Mouse (Mus musculus) lung, postnatal 0 days (tissue): Measurements from ENCODE around the gene Scn1b. TPM values are rescaled to one million over a fixed set of nuclear protein-coding genes. Genes with fewer than 3 reads are reported as not detected.
A peak's percentile ranks its signal among the peaks of the same experiment; 100 is the strongest.

Experiments used
- ATAC-seq: fragments of 200-750 bp; cut with Nextera tagmentation; 2 replicates; pipeline ENCODE4 v1.8.0; 2017; ENCODE audit warnings: moderate library complexity
- DNase-seq: peaks from one replicate; pipeline ENCODE4 v3.0.0-alpha.2; 2016; ENCODE audit warnings: low spot score
- H3K27ac ChIP-seq: fragments of 300-500 bp; sonication (generic); 2 replicates; pipeline ENCODE4 v1.5.1; 2014; ENCODE audit warnings: antibody characterized with exemption, mild to moderate bottlenecking, low read length, mixed read lengths
- H3K27me3 ChIP-seq: fragments of 300-500 bp; sonication (generic); replicated peaks from 2 replicates; pipeline ENCODE4 v1.6.1; 2014; ENCODE audit warnings: low read length, mixed read lengths; ENCODE audit not compliant: insufficient read depth
- H3K36me3 ChIP-seq: fragments of 300-500 bp; sonication (generic); 2 replicates; pipeline ENCODE4 v1.6.1; 2014; ENCODE audit warnings: low read length, mixed read lengths; ENCODE audit not compliant: insufficient read depth
- H3K4me1 ChIP-seq: fragments of 300-500 bp; sonication (generic); 2 replicates; pipeline ENCODE4 v1.6.1; 2014; ENCODE audit warnings: antibody characterized with exemption, low read depth, low read length, mixed read lengths; ENCODE audit not compliant: insufficient read depth
- H3K4me2 ChIP-seq: fragments of 300-500 bp; sonication (generic); replicated peaks from 2 replicates; pipeline ENCODE4 v1.6.1; 2014; ENCODE audit warnings: low read depth, mild to moderate bottlenecking, low read length, moderate library complexity, mixed read lengths
- H3K4me3 ChIP-seq: fragments of 300-500 bp; sonication (generic); 2 replicates; pipeline ENCODE4 v1.5.1; 2014; ENCODE audit warnings: low read depth, low read length
- H3K9ac ChIP-seq: fragments of 300-500 bp; sonication (generic); replicated peaks from 2 replicates; pipeline ENCODE4 v1.6.1; 2014; ENCODE audit warnings: low read depth, mild to moderate bottlenecking
- H3K9me3 ChIP-seq: fragments of 300-500 bp; sonication (generic); 2 replicates; pipeline ENCODE4 v1.6.1; 2016; ENCODE audit warnings: low read length, mixed read lengths
- CTCF ChIP-seq: IDR thresholded peaks from 2 replicates; pipeline ENCODE4 v1.5.1; 2016; ENCODE audit warnings: antibody characterized with exemption, mild to moderate bottlenecking
- EP300 ChIP-seq: IDR thresholded peaks from 2 replicates; pipeline ENCODE4 v1.6.1; 2016; ENCODE audit warnings: antibody characterized with exemption, mild to moderate bottlenecking, control low read depth
- WGBS: fragments of 180-500 bp; shearing (Covaris S2); extraction: QIAGEN DNeasy Blood & Tissue Kit; methylation state at CpG from one replicate; pipeline ENCODE4 v1.1.7; 2014; 5-methylcytosine and 5-hydroxymethylcytosine counted together
- polyA plus RNA-seq: library from polyadenylated mRNA; unstranded; fragments of >200 nt; fragmentation: Nextera tagmentation; extraction: Ambion mirVana; gene quantifications from 2 replicates; pipeline ENCODE4 v1.2.1, GENCODE M21; 2015

Scn1b gene
- polyA plus RNA-seq, 1 experiment from 2014 or later: 4.9 TPM

- H3K9ac ChIP-seq: no peak overlapping the region
- peaks cover 4% of the 10 kb centered on the region; the same call in 1 of the 2 replicates for H3K4me1 ChIP-seq
- H3K4me3 ChIP-seq: no peak overlapping the region
- H3K27ac ChIP-seq: no peak overlapping the region
- no peak overlapping the region for H3K4me2 ChIP-seq
- WGBS: 62% methylated on average over 3 of the region's 3 CpGs
- no peaks in the 10 kb centered on the region for H3K36me3 ChIP-seq
- no peaks in the 10 kb centered on the region for H3K9me3 ChIP-seq
- no peaks in the 10 kb centered on the region for H3K27me3 ChIP-seq
- DNase-seq: no peak
- ATAC-seq: no peak
- TF ChIP-seq EP300 (no peak), CTCF (no peak)
Observed at GRCm38 (mm10) chr7:31080611-31081010, 46.2 kb downstream of the Scn1b start.

- H3K4me1 ChIP-seq: no peaks in the 10 kb centered on the region; the same call in 1 of the 2 replicates
- no peak overlapping the region for H3K27ac ChIP-seq
- no peaks in the 10 kb centered on the region for H3K36me3 ChIP-seq
- H3K27me3 ChIP-seq: no peaks in the 10 kb centered on the region
- H3K9me3 ChIP-seq: no peaks in the 10 kb centered on the region
- no peak for DNase-seq
- WGBS: 87% methylated on average over 8 of the region's 8 CpGs
- no peak overlapping the region for H3K4me2 ChIP-seq
- no peak overlapping the region for H3K4me3 ChIP-seq
- no peak overlapping the region for H3K9ac ChIP-seq
- no peak for ATAC-seq
- TF ChIP-seq CTCF: no peak
- no peak for TF ChIP-seq EP300
Observed at GRCm38 (mm10) chr7:31079670-31080069, 47.1 kb downstream of the Scn1b start.

GRCm38 (mm10) chr7:31077885-31078445 lies 48.8 kb downstream of the Scn1b start:
- no peak overlapping the region for H3K4me2 ChIP-seq
- WGBS: 31% methylated on average over 5 of the region's 5 CpGs
- no peaks in the 10 kb centered on the region for H3K36me3 ChIP-seq
- H3K9me3 ChIP-seq: no peaks in the 10 kb centered on the region
- TF ChIP-seq CTCF (peak; percentile 92), EP300 (no peak)
- H3K9ac ChIP-seq: no peak overlapping the region
- no peaks in the 10 kb centered on the region for H3K27me3 ChIP-seq
- ATAC-seq: peak; percentile 37; the same call in 1 of the 2 replicates
- no peaks in the 10 kb centered on the region for H3K4me1 ChIP-seq
- DNase-seq: peak; percentile 81
- no peak overlapping the region for H3K4me3 ChIP-seq
- no peak overlapping the region for H3K27ac ChIP-seq

DNA sequence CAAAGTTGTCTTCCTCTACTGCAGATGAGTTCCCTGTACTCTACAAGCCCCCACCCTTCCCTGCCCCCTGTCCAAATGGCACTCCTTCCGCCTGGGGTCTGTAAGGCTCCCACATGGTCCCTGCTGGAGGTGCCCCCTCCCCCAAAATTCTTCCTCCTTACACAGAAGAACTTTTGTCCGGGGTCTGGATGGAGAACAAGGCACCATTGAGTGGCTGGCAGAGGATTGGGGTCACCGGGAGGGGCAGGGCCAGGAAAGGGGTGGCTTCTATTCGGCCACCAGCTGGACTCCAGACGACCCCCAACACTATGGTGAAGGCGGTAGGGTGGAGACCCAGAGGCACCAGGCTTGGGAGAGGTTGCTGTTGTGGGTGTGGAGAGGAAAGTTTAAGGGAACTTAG lies 49.3 kb downstream of the Scn1b start:
- no peak for TF ChIP-seq EP300
- no peak for TF ChIP-seq CTCF
- no peaks in the 10 kb centered on the region for H3K36me3 ChIP-seq
- no peak overlapping the region for H3K9ac ChIP-seq
- DNase-seq (no peak), ATAC-seq (no peak)
- no peaks in the 10 kb centered on the region for H3K4me1 ChIP-seq
- no peak overlapping the region for H3K27ac ChIP-seq
- no peak overlapping the region for H3K4me2 ChIP-seq
- no peak overlapping the region for H3K4me3 ChIP-seq
- H3K27me3 ChIP-seq: no peaks in the 10 kb centered on the region
- WGBS: 47% methylated on average over 6 of the region's 6 CpGs
- no peaks in the 10 kb centered on the region for H3K9me3 ChIP-seq

DNA sequence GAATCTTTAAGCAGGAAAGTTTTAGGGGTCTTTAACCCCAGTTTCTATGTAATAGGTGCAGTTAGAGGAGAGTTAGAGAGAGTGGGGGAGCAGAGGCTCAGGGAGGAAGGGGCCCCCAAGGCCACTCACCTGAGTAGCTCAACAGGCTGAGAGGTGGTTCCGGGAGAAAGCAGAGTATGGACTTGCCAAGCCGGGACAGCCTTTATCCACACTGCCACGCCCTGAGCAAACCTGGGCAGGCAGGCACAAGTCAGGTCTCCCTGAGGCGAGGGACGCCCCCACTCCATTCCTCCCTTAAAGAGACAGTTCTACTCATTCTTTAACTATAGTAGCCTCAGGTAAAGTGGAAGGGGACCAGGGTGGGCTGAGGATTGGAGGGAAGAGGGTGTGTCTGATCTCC lies 50.3 kb downstream of the Scn1b start, which contains the start of gene Fxyd3:
Gene Fxyd3, minus strand, starts transcription at position 213 of the 400 bp plus-strand sequence.
- WGBS: 31% methylated on average over 5 of the region's 5 CpGs
- Histone ChIP-seq H3K4me3 (no peak within 1 kb of the TSS), H3K27ac (no peak within 1 kb of the TSS), H3K27me3 (no peaks in the 10 kb centered on the region), H3K9ac (no peak within 1 kb of the TSS), H3K36me3 (no peaks in the 10 kb centered on the region), H3K9me3 (no peaks in the 10 kb centered on the region), H3K4me1 (no peaks in the 10 kb centered on the region), H3K4me2 (peak within 1 kb of the TSS; percentile 35)
- DNase-seq (peak; percentile 64), ATAC-seq (peak; percentile 84)
- TF ChIP-seq EP300 (no peak), CTCF (no peak)

- Histone ChIP-seq H3K4me1 (no peaks in the 10 kb centered on the region), H3K4me2 (no peak overlapping the region), H3K4me3 (no peak overlapping the region), H3K9me3 (no peaks in the 10 kb centered on the region), H3K27ac (no peak overlapping the region), H3K36me3 (no peaks in the 10 kb centered on the region), H3K27me3 (no peaks in the 10 kb centered on the region), H3K9ac (no peak overlapping the region)
- TF ChIP-seq EP300: no peak
- DNase-seq (no peak), ATAC-seq (no peak)
- WGBS: 51% methylated on average over 5 of the region's 5 CpGs
Observed at GRCm38 (mm10) chr7:31074713-31075069, 52.1 kb downstream of the Scn1b start.
